Mouse (Mus musculus) embryonic facial prominence, embryonic 12.5 days (tissue): ENCODE data around the gene Stard10. TPM values are rescaled to one million over a fixed set of nuclear protein-coding genes. Genes with fewer than 3 reads are reported as not detected.

Experiments
- ATAC-seq: fragments of 200-750 bp; cut with Nextera tagmentation; 2 replicates; pipeline ENCODE4 v1.8.0; 2017; ENCODE audit not compliant: insufficient number of reproducible peaks, insufficient read depth, low FRiP score, low TSS enrichment
- H3K27ac ChIP-seq: fragments of 300-500 bp; sonication (generic); 2 replicates; pipeline ENCODE4 v1.5.1; 2016; ENCODE audit warnings: mild to moderate bottlenecking
- H3K27me3 ChIP-seq: fragments of 300-500 bp; sonication (generic); 2 replicates; pipeline ENCODE4 v1.6.1; 2016; ENCODE audit warnings: mild to moderate bottlenecking, moderate library complexity
- H3K36me3 ChIP-seq: fragments of 300-500 bp; sonication (generic); 2 replicates; pipeline ENCODE4 v1.6.1; 2016; ENCODE audit warnings: mild to moderate bottlenecking
- H3K4me1 ChIP-seq: fragments of 300-500 bp; sonication (generic); 2 replicates; pipeline ENCODE4 v1.6.1; 2016
- H3K4me2 ChIP-seq: fragments of 300-500 bp; sonication (generic); replicated peaks from 2 replicates; pipeline ENCODE4 v1.6.1; 2016; ENCODE audit warnings: mild to moderate bottlenecking, moderate library complexity
- H3K4me3 ChIP-seq: fragments of 300-500 bp; sonication (generic); 2 replicates; pipeline ENCODE4 v1.5.1; 2016; ENCODE audit warnings: mild to moderate bottlenecking
- H3K9ac ChIP-seq: fragments of 300-500 bp; sonication (generic); 2 replicates; pipeline ENCODE4 v1.6.1; 2016; ENCODE audit warnings: mild to moderate bottlenecking, moderate library complexity
- H3K9me3 ChIP-seq: fragments of 300-500 bp; sonication (generic); 2 replicates; pipeline ENCODE4 v1.6.1; 2016; ENCODE audit warnings: mild to moderate bottlenecking, moderate library complexity
- WGBS: fragments of 180-500 bp; shearing (Covaris S2); methylation state at CpG from one replicate; pipeline ENCODE4 v1.1.7; 2016; 5-methylcytosine and 5-hydroxymethylcytosine counted together
- polyA plus RNA-seq: library from polyadenylated mRNA; unstranded; fragments of >200 nt; fragmentation: Nextera tagmentation; extraction: Ambion mirVana; gene quantifications from 2 replicates; pipeline ENCODE4 v1.2.1, GENCODE M21; 2016

The Stard10 gene
- polyA plus RNA-seq, 1 experiment from 2014 or later: 19.4 TPM

DNA sequence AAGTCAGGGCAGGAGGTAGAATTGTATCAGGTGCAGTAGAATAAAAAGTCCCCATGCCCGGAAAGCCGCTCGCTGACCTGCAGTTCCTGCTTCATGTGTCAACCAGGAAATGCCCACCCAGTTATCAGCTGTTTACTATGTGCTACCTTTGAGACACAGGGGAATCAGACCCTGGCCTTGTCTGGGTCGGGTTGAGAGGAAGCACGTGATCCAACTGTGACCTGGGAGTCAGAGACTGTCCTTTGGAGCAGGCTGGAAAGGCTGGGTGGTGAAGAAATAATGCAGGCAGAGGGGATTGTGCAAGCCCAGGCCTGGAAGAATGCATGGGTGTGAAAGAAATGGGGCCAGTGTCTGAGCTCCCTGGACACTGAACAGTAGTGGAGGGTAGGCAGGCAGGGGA is 37.5 kb downstream of the Stard10 start:
- H3K27ac ChIP-seq: no peak overlapping the region
- H3K4me2 ChIP-seq: no peak overlapping the region
- H3K9ac ChIP-seq: no peak overlapping the region
- no peak for ATAC-seq
- H3K4me3 ChIP-seq: no peak overlapping the region
- H3K27me3 ChIP-seq: peaks cover 5% of the 10 kb centered on the region
- peaks cover 6% of the 10 kb centered on the region; the same call in 1 of the 2 replicates for H3K4me1 ChIP-seq
- no peaks in the 10 kb centered on the region for H3K9me3 ChIP-seq
- no peaks in the 10 kb centered on the region for H3K36me3 ChIP-seq
- 63% methylated on average over 5 of the region's 5 CpGs for WGBS

DNA sequence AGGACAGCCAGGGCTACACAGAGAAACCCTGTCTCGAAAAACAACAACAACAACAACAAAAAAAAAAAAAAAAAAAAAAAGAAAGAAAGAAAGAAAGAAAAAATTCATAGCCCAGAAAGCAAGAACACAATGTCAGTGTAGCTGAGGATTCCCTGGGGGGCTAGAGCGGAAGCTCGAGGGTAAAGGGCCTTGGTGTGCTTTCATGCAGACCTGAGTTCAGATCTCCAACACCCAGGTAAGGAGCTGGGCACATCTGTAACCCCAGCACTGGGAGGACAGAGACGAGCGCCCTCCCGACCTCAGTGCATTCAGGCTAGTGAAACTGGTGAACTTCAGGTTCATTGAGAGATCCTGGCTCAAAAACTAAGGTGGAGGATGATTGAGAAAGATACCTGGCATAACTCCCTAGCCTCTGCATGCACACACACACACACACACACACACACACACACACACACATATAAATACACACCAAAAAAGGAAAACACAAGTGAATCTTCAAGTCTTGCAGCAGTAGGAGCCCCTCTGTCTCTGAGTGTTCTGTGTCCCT is 38.7 kb downstream of the Stard10 start:
- Histone ChIP-seq H3K27ac (no peak overlapping the region), H3K27me3 (no peaks in the 10 kb centered on the region), H3K36me3 (no peaks in the 10 kb centered on the region), H3K9ac (no peak overlapping the region), H3K4me2 (no peak overlapping the region), H3K9me3 (no peaks in the 10 kb centered on the region), H3K4me3 (no peak overlapping the region), H3K4me1 (peaks cover 6% of the 10 kb centered on the region; the same call in 1 of the 2 replicates)
- ATAC-seq: no peak
- 86% methylated on average over 6 of the region's 6 CpGs for WGBS

DNA sequence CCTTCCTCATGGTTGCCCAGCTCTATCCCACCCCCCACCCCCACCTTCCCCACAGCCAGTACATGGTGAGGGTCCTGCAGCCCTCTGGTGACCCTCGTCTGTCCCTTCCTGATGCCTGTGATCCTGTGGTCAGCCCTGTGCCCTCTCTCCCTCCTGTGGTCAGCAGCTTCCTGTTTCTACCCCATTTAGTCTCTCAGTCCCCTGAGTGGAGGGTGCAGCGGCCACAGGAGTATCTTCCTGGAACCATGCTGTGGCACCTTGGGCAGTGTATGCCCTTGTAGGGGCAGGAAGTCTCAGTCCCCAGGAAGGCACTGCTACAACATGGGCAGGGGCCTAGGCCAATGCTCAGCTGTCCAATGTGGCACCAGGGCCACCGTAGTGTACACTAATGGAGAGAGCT is 40.0 kb downstream of the Stard10 start:
- no peaks in the 10 kb centered on the region for H3K36me3 ChIP-seq
- H3K4me2 ChIP-seq: no peak overlapping the region
- H3K4me1 ChIP-seq: peaks cover 6% of the 10 kb centered on the region; the same call in 1 of the 2 replicates
- no peaks in the 10 kb centered on the region for H3K9me3 ChIP-seq
- no peak overlapping the region for H3K27ac ChIP-seq
- no peak overlapping the region for H3K9ac ChIP-seq
- WGBS: 43% methylated on average over 3 of the region's 3 CpGs
- no peak overlapping the region for H3K4me3 ChIP-seq
- no peaks in the 10 kb centered on the region for H3K27me3 ChIP-seq
- no peak for ATAC-seq

DNA sequence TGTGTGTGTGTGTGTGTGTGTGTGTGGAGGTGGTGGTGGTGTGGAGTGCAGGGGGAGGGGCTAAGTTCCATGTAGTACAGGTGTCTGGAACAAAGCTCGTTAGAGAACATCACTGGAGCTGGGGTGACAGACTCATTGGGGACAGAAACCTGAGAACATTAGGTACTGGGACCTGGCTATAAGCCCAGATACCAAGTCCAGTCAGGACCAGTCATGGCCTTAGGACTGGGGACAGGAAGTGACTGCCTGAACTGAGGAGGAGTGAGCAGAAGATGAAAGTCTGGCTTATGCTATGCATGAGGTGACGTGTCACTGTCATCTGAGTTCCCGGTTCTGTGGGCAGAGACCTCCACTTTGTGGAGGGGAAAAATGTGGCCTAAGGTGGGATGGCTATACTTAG is 43.5 kb downstream of the Stard10 start:
- Histone ChIP-seq H3K36me3 (no peaks in the 10 kb centered on the region), H3K27ac (no peak overlapping the region), H3K9ac (no peak overlapping the region), H3K4me3 (no peak overlapping the region), H3K4me2 (no peak overlapping the region), H3K4me1 (peaks cover 6% of the 10 kb centered on the region; the same call in 1 of the 2 replicates), H3K27me3 (no peaks in the 10 kb centered on the region), H3K9me3 (no peaks in the 10 kb centered on the region)
- no peak for ATAC-seq
- WGBS: 65% methylated on average over 3 of the region's 3 CpGs

DNA sequence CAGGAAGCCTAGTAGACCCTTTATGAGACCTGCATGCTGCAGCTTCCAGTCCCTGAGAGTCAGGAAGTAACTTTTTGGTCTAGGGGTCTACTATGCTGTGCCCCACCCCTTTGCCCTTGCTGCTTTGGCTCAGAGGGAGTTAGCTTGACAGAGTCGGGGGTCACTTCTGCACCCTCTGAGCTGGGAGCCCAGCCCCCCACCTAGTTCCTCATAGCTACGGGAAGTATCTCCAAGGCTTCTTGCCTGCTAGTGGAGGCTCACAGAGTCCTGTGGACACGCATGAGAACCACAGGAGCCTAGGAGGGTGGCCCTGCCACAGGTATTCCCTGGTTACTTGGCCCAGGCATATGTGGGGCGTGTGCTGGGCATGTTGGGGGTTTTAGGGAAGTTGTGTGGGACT is 44.1 kb downstream of the Stard10 start:
- no peak overlapping the region for H3K4me3 ChIP-seq
- H3K9ac ChIP-seq: no peak overlapping the region
- no peaks in the 10 kb centered on the region for H3K27me3 ChIP-seq
- no peak overlapping the region for H3K4me2 ChIP-seq
- no peaks in the 10 kb centered on the region for H3K36me3 ChIP-seq
- H3K4me1 ChIP-seq: peaks cover 6% of the 10 kb centered on the region; the same call in 1 of the 2 replicates
- H3K27ac ChIP-seq: no peak overlapping the region
- no peaks in the 10 kb centered on the region for H3K9me3 ChIP-seq
- 84% methylated on average over 4 of the region's 4 CpGs for WGBS
- ATAC-seq: no peak

DNA sequence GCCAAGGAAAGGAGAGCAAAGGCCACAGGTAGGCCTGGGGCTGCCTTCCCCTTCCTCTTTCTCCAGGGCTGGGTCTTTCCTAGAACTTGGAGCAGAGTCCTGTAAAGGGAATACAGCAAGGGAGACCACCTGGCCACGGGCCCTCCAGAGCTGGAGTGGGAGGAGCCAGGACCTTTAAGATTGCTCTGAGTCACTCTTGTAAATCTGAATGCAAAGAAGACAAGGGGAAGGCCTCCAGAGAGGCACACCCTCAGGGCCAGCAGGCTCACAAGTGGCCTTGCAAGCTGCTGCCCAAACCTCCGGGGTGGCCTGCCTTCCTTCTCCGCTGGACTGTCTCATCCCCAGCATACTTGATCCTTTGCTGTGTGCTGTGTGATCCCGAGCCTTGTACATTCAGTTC is 44.9 kb downstream of the Stard10 start:
- Histone ChIP-seq H3K9ac (no peak overlapping the region), H3K27me3 (no peaks in the 10 kb centered on the region), H3K9me3 (no peaks in the 10 kb centered on the region), H3K4me1 (0 out of 2 replicates have a peak, but pooled peaks cover under 1% of the 10 kb centered on the region), H3K4me3 (no peak overlapping the region), H3K27ac (no peak overlapping the region), H3K4me2 (no peak overlapping the region), H3K36me3 (no peaks in the 10 kb centered on the region)
- no peak for ATAC-seq
- WGBS: 59% methylated on average over 4 of the region's 4 CpGs

DNA sequence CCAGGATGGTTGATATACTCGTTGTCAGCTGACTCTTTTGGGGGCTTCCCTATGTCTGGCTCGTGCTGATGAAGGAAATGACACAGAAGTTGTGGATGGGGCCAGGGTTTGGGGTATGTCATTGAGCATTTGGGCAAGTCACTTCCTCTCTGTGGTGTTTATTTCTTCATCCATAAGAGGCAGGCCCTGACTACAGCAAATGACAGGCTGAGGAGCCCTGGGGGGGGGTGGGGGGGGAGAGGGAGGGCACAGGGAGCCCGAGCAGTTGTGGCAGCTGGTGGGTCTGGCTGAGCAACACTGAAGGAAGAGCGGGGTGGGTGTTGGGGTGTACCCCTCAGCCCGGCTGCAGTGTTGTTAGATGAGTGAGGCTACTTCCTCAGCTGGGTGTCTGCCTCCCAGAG is 45.9 kb downstream of the Stard10 start:
- Histone ChIP-seq H3K9me3 (no peaks in the 10 kb centered on the region), H3K4me3 (no peak overlapping the region), H3K4me1 (no peaks in the 10 kb centered on the region), H3K9ac (no peak overlapping the region), H3K27ac (no peak overlapping the region), H3K36me3 (no peaks in the 10 kb centered on the region), H3K4me2 (no peak overlapping the region), H3K27me3 (no peaks in the 10 kb centered on the region)
- no peak for ATAC-seq
- WGBS: 67% methylated on average over 5 of the region's 5 CpGs

DNA sequence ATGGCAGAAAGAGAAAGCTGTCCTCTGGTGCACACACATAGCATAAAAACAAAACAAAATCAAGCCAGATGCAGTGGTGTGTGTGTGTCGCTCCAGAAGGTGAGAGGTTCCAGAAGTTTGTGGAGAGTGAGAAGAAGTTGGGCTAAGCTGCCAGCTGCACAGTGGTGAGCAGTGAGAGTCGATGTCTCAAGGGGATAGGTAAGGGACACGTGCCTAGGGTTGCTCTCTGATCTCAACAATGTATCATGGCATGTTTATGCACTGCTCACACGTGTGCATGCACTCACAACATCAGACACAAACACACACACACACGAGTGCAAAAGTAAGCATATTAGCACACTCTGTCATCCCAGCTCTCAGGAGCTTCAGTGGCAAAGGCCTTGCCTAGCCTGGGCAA is 47.0 kb downstream of the Stard10 start:
- H3K4me2 ChIP-seq: no peak overlapping the region
- H3K27me3 ChIP-seq: no peaks in the 10 kb centered on the region
- no peaks in the 10 kb centered on the region for H3K9me3 ChIP-seq
- H3K27ac ChIP-seq: no peak overlapping the region
- 72% methylated on average over 5 of the region's 5 CpGs for WGBS
- no peaks in the 10 kb centered on the region for H3K4me1 ChIP-seq
- no peak for ATAC-seq
- H3K4me3 ChIP-seq: no peak overlapping the region
- no peak overlapping the region for H3K9ac ChIP-seq
- H3K36me3 ChIP-seq: no peaks in the 10 kb centered on the region

DNA sequence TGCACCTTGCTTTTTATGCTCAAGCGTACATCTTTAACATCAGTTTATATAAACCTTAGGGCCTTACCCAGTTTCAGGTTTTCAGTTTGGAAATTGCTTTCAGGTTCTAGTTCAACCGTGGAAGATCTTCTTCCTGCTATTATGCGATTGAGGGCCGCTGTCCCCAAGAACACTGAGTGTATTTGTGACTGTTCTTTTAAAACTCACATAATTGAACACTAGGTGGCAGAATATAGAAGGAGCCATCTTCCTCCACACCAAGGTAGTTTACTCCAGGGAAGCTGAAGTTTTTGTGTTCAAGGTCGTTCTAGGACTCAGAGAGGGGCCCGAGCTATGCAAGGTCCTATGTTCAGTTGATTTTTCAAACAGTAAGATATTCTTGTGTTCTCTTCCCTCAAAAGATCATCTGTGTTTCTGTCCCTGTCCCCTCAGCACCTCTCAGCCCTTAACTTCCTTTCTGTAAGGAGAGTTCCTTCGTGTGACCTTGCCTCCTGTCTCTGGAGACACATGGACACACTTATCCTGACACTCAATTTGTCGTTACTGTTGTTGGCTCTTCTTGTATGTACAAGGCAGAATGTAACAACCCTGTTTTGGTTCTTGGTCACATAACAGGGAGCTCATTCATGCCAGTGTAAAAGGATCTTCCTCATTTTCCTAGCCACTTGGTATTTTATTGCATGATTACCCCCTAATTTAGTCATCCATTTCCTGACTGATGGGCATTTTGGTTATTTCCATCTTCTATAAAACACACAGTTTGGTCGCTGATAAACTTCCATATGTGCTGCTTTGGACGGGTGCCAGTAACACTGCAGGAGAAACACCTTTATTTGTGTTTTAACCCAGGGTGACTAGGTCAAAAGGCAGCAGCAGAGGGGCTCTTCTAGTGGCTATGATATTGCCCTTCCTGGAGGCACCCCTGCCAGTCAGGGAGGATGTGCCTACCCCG is 51.3 kb downstream of the Stard10 start:
- H3K4me1 ChIP-seq: no peaks in the 10 kb centered on the region
- H3K4me2 ChIP-seq: no peak overlapping the region
- no peak overlapping the region for H3K9ac ChIP-seq
- no peaks in the 10 kb centered on the region for H3K36me3 ChIP-seq
- H3K9me3 ChIP-seq: no peaks in the 10 kb centered on the region
- no peak overlapping the region for H3K27ac ChIP-seq
- no peaks in the 10 kb centered on the region for H3K27me3 ChIP-seq
- no peak overlapping the region for H3K4me3 ChIP-seq
- ATAC-seq: no peak
- WGBS: 56% methylated on average over 11 of the region's 11 CpGs

DNA sequence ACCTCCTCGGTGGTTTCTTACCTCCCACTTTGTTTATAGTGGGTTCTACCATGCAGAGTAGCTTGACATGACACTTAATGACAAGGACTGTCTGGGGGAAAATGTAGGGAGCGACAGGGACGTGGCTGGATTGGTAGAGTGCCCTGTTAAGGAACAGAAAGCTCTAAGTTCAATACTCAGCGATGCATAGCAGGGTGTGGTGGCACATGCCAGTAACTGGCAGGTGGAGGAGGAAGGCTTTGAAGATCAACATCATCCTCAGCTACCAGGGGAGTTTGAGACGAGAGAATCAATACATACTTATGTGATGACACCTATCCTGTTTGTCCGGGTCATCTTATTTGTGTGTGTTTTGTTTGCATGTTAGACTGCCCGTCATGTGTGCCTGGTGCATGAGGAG is 52.8 kb downstream of the Stard10 start:
- Histone ChIP-seq H3K27ac (no peak overlapping the region), H3K4me1 (no peaks in the 10 kb centered on the region), H3K4me3 (no peak overlapping the region), H3K9ac (no peak overlapping the region), H3K27me3 (no peaks in the 10 kb centered on the region), H3K9me3 (no peaks in the 10 kb centered on the region), H3K4me2 (no peak overlapping the region), H3K36me3 (no peaks in the 10 kb centered on the region)
- WGBS: 75% methylated on average over 7 of the region's 7 CpGs
- ATAC-seq: no peak

DNA sequence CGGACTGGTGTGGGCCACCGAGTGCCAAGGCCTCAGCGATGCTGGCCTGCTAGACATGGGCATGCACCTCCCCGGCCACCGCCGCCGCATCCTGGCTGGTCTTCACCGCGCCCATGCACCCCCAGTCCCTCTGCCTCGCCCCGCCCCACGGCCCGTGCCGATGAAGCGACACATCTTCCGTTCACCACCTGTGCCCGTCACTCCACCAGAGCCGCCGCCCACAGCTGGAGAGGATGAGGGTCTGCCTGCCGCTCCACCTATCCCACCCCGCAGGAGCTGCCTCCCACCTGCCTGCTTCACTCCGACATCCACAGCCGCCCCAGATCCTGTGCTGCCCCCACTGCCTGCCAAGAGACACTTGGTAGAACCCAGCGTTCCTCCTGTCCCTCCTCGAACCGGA is 56.2 kb downstream of the Stard10 start:
- WGBS: 88% methylated on average over 26 of the region's 26 CpGs
- H3K4me2 ChIP-seq: no peak overlapping the region
- no peak overlapping the region for H3K4me3 ChIP-seq
- peaks cover 5% of the 10 kb centered on the region for H3K4me1 ChIP-seq
- ATAC-seq: no peak
- no peaks in the 10 kb centered on the region for H3K27me3 ChIP-seq
- H3K9ac ChIP-seq: no peak overlapping the region
- no peaks in the 10 kb centered on the region for H3K9me3 ChIP-seq
- H3K36me3 ChIP-seq: no peaks in the 10 kb centered on the region
- no peak overlapping the region for H3K27ac ChIP-seq

DNA sequence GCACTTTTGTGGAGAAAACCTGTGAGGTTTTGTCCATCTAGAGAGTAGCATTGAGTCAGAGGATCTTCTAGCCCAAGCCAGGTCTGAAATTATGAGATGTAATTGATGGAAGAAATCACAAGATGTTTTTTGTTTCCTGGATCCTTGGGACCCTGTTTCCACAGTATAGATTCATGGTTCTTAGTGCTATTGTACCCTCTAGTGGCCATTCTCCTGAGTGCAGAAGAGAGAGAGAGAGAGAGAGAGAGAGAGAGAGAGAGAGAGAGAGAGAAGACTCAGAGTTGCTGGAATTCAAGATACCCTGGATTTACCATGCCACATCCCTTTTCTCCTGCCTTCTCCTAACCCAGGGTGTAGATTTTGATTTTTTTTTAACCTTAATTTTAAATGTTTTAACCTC is 57.3 kb downstream of the Stard10 start:
- Histone ChIP-seq H3K27me3 (no peaks in the 10 kb centered on the region), H3K4me1 (peaks cover 10% of the 10 kb centered on the region), H3K9ac (no peak overlapping the region), H3K4me2 (no peak overlapping the region), H3K9me3 (no peaks in the 10 kb centered on the region), H3K36me3 (no peaks in the 10 kb centered on the region), H3K27ac (no peak overlapping the region), H3K4me3 (no peak overlapping the region)
- no peak for ATAC-seq
